10 mouse cellular contexts compared by ENCODE assay signal in genomic region chr16:8938516-8938915, GRCm38 (mm10).
A peak's percentile ranks its signal among the peaks of the same experiment; 100 is the strongest.
DNase-seq lines count a peak whose midpoint lies in the region; ATAC-seq and TF ChIP-seq lines count a peak whose summit lies in the region.
"Had no signal": no experiment of that assay in that cellular context is flagged by ENCODE, and none has a peak within 500 bp of the region (broad histone marks: within the 10 kb centered on the region; RNA-seq: fewer than 3 reads in every experiment).

No protein-coding gene starts in this region.

- H3K4me1 ChIP-seq in heart, embryonic 10.5 days = 0 out of 2 replicates have a peak, but pooled peaks cover 4% of the 10 kb centered on the region
- no peaks in the 10 kb centered on the region for H3K4me1 ChIP-seq in intestine, postnatal 0 days (replicated peaks; ENCODE audit: control insufficient read depth, insufficient read depth, low read length)
- H3K4me1 ChIP-seq: embryonic facial prominence, embryonic 13.5 days had no signal

- no peaks in the 10 kb centered on the region for H3K27me3 ChIP-seq in heart, embryonic 10.5 days (ENCODE audit: insufficient read depth, poor library complexity, severe bottlenecking)
- H3K27me3 ChIP-seq in intestine, postnatal 0 days (replicated peaks; ENCODE audit: control insufficient read depth, insufficient read depth, low read length) = no peaks in the 10 kb centered on the region
- H3K27me3 ChIP-seq: embryonic facial prominence, embryonic 13.5 days had no signal

- DNase-seq in heart, adult 18-20 months = peak; percentile 16 to 43
- no peak for DNase-seq in heart, embryonic 10.5 days (ENCODE audit: low spot score)
- peak; percentile 61 for DNase-seq in adrenal gland, adult 8-10 months
- DNase-seq in frontal cortex, postnatal 14 days (ENCODE audit: low spot score in 2 of 2) = peak; percentile 59
- DNase-seq in left cerebral cortex, postnatal 14 days (ENCODE audit: low spot score in 2 of 2) = peak; percentile 72 to 86
- DNase-seq in retina, embryonic 14.5 days (ENCODE audit: low spot score) = no peak
- no peak for DNase-seq in thymus, postnatal 36 days

- H3K4me3 ChIP-seq in heart, embryonic 10.5 days = no peak overlapping the region
- no peak overlapping the region for H3K4me3 ChIP-seq in intestine, postnatal 0 days (ENCODE audit: low read depth, low read length)
- H3K4me3 ChIP-seq: embryonic facial prominence, embryonic 13.5 days; myocyte had no signal

- no peak overlapping the region for H3K9ac ChIP-seq in intestine, postnatal 0 days (ENCODE audit: low read depth, low read length)
- H3K9ac ChIP-seq: embryonic facial prominence, embryonic 13.5 days had no signal

- no peak overlapping the region for H3K27ac ChIP-seq in heart, embryonic 10.5 days
- H3K27ac ChIP-seq in intestine, postnatal 0 days (ENCODE audit: low read depth, low read length) = no peak overlapping the region
- H3K27ac ChIP-seq: embryonic facial prominence, embryonic 13.5 days had no signal

- no peaks in the 10 kb centered on the region for H3K9me3 ChIP-seq in heart, embryonic 10.5 days
- no peaks in the 10 kb centered on the region for H3K9me3 ChIP-seq in intestine, postnatal 0 days (ENCODE audit: control insufficient read depth)
- H3K9me3 ChIP-seq: embryonic facial prominence, embryonic 13.5 days had no signal

- no peak for ATAC-seq in intestine, postnatal 0 days

- no peak for TF ChIP-seq CTCF in intestine, postnatal 0 days (IDR thresholded peaks at IDR 0.05; ENCODE audit: low read depth)

- intact Hi-C loops in left cerebral cortex, postnatal 14 days (cut with DNase I) = no loop called here

- H3K4me2 ChIP-seq in intestine, postnatal 0 days (replicated peaks; ENCODE audit: low read depth) = no peak overlapping the region
- H3K4me2 ChIP-seq: embryonic facial prominence, embryonic 13.5 days had no signal

- H3K36me3 ChIP-seq in heart, embryonic 10.5 days = no peaks in the 10 kb centered on the region
- H3K36me3 ChIP-seq in intestine, postnatal 0 days (ENCODE audit: control insufficient read depth, insufficient read depth) = no peaks in the 10 kb centered on the region
- H3K36me3 ChIP-seq: embryonic facial prominence, embryonic 13.5 days had no signal

- WGBS in heart, embryonic 10.5 days = 27% methylated on average over 5 of the region's 5 CpGs
- WGBS in intestine, postnatal 0 days = 32% methylated on average over 5 of the region's 5 CpGs

Comparison
In these comparisons a context has a peak if more than half of its experiments do, and no peak if none do; other contexts are left out.
1. DNase-seq: peak in heart, adult 18-20 months (2 of 2), adrenal gland, adult 8-10 months (single experiment), frontal cortex, postnatal 14 days (2 of 2) and left cerebral cortex, postnatal 14 days (2 of 2); none in heart, embryonic 10.5 days (single experiment), retina, embryonic 14.5 days (single experiment) and thymus, postnatal 36 days (0 of 2).